Mouse (Mus musculus): Measurements from ENCODE around the gene Adprh. TPM values are rescaled to one million over a fixed set of nuclear protein-coding genes. Genes with fewer than 3 reads are reported as not detected.

The Adprh gene
- polyA plus RNA-seq, 1 experiment from 2014 or later = 125 TPM

GRCm38 (mm10) chr16:38468706-38469018, 16.2 kb upstream of the Adprh start:
- Histone ChIP-seq H3K4me3 (ENCODE audit: low read depth, low read length) (no peak overlapping the region), H3K27me3 (ENCODE audit: control insufficient read depth, insufficient read depth, low read length) (no peaks in the 10 kb centered on the region), H3K36me3 (ENCODE audit: control insufficient read depth, insufficient read depth, low read length) (no peaks in the 10 kb centered on the region), H3K9me3 (ENCODE audit: control insufficient read depth, low read length) (no peaks in the 10 kb centered on the region), H3K9ac (ENCODE audit: low read depth, low read length) (no peak overlapping the region), H3K4me2 (replicated peaks; ENCODE audit: low read depth, low read length) (no peak overlapping the region), H3K27ac (ENCODE audit: low read depth, low read length) (no peak overlapping the region), H3K4me1 (replicated peaks; ENCODE audit: control insufficient read depth, insufficient read depth, low read length) (no peaks in the 10 kb centered on the region)
- ATAC-seq (ENCODE audit: low FRiP score) (no peak), DNase-seq (ENCODE audit: low spot score) (no peak)
- WGBS = 37% methylated on average over 3 of the region's 3 CpGs

DNA sequence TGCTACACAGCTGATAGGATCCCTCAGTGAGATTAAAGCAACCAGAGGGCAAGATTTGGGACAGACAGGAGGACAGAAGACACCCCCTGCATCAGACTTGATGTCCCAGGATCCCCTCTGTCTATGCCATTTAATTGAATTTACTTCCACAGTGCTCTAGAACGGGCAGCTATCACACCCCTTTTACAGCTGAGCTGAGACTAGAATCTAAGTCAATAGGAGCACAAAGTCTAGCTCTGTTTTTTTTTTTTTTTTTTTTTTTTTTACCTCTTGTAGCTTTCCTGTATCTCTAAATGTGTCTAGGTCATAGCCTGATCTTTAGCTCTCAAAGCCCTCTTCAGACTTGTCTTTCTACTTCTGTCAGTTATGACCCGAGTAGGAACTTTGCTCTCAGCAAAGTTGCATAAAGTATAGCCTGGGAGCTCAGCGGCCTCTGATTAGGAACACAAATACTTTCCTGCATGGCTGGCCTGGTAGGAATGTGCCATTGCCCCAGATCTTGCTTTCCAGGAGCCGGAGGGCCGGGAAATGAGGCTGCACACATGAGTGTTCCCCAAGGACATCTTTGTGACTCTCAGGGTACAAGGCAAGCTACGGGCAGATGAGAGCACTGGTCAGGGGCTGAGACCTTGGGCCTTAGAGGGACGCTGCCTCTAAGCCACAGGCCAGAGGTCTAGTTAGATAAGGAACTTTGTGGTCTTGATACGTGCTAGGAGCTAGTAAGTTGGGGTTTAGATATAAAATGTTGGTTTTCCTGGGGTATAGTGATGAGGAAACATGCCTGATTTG, 15.6 kb upstream of the Adprh start:
- Histone ChIP-seq H3K27ac (ENCODE audit: low read depth, low read length) (no peak overlapping the region), H3K9ac (ENCODE audit: low read depth, low read length) (no peak overlapping the region), H3K4me1 (replicated peaks; ENCODE audit: control insufficient read depth, insufficient read depth, low read length) (no peaks in the 10 kb centered on the region), H3K36me3 (ENCODE audit: control insufficient read depth, insufficient read depth, low read length) (no peaks in the 10 kb centered on the region), H3K4me2 (replicated peaks; ENCODE audit: low read depth, low read length) (no peak overlapping the region), H3K9me3 (ENCODE audit: control insufficient read depth, low read length) (no peaks in the 10 kb centered on the region), H3K27me3 (ENCODE audit: control insufficient read depth, insufficient read depth, low read length) (no peaks in the 10 kb centered on the region), H3K4me3 (ENCODE audit: low read depth, low read length) (no peak overlapping the region)
- WGBS = 83% methylated on average over 8 of the region's 8 CpGs
- no peak for ATAC-seq (ENCODE audit: low FRiP score)
- no peak for DNase-seq (ENCODE audit: low spot score)

- no peaks in the 10 kb centered on the region for H3K4me1 ChIP-seq (replicated peaks; ENCODE audit: control insufficient read depth, insufficient read depth, low read length)
- H3K9ac ChIP-seq (ENCODE audit: low read depth, low read length) = no peak overlapping the region
- H3K36me3 ChIP-seq (ENCODE audit: control insufficient read depth, insufficient read depth, low read length) = no peaks in the 10 kb centered on the region
- no peak for ATAC-seq (ENCODE audit: low FRiP score)
- 93% methylated on average over 13 of the region's 13 CpGs for WGBS
- H3K27ac ChIP-seq (ENCODE audit: low read depth, low read length) = no peak overlapping the region
- DNase-seq (ENCODE audit: low spot score) = no peak
- H3K4me3 ChIP-seq (ENCODE audit: low read depth, low read length) = no peak overlapping the region
- no peaks in the 10 kb centered on the region for H3K9me3 ChIP-seq (ENCODE audit: control insufficient read depth, low read length)
- H3K27me3 ChIP-seq (ENCODE audit: control insufficient read depth, insufficient read depth, low read length) = no peaks in the 10 kb centered on the region
- no peak overlapping the region for H3K4me2 ChIP-seq (replicated peaks; ENCODE audit: low read depth, low read length)
Measured at GRCm38 (mm10) chr16:38467091-38467916, 14.8 kb upstream of the Adprh start.

DNA sequence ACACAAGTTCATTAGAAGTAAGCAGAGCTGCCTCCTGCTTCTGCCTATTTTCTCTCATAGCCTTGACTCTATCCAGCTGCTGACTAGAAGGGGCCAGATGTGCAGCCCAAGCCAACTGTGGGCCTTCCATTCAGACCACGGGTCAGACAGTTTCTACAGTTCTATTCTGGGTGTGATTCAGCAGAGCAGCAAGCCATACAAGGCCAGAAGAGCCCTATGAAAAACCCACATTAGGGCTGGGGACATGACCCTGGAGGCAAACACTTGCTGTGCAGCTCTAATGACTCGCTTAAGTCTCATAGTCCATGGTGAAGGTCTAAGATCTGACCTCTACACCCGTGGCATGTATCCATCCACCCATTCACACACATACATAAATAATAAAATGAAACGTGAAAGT, 13.6 kb upstream of the Adprh start:
- no peaks in the 10 kb centered on the region for H3K27me3 ChIP-seq (ENCODE audit: control insufficient read depth, insufficient read depth, low read length)
- no peak overlapping the region for H3K4me3 ChIP-seq (ENCODE audit: low read depth, low read length)
- 81% methylated on average over 4 of the region's 4 CpGs for WGBS
- no peaks in the 10 kb centered on the region for H3K4me1 ChIP-seq (replicated peaks; ENCODE audit: control insufficient read depth, insufficient read depth, low read length)
- ATAC-seq (ENCODE audit: low FRiP score) = no peak
- no peak overlapping the region for H3K9ac ChIP-seq (ENCODE audit: low read depth, low read length)
- H3K9me3 ChIP-seq (ENCODE audit: control insufficient read depth, low read length) = no peaks in the 10 kb centered on the region
- no peaks in the 10 kb centered on the region for H3K36me3 ChIP-seq (ENCODE audit: control insufficient read depth, insufficient read depth, low read length)
- H3K4me2 ChIP-seq (replicated peaks; ENCODE audit: low read depth, low read length) = no peak overlapping the region
- H3K27ac ChIP-seq (ENCODE audit: low read depth, low read length) = no peak overlapping the region
- no peak for DNase-seq (ENCODE audit: low spot score)

DNA sequence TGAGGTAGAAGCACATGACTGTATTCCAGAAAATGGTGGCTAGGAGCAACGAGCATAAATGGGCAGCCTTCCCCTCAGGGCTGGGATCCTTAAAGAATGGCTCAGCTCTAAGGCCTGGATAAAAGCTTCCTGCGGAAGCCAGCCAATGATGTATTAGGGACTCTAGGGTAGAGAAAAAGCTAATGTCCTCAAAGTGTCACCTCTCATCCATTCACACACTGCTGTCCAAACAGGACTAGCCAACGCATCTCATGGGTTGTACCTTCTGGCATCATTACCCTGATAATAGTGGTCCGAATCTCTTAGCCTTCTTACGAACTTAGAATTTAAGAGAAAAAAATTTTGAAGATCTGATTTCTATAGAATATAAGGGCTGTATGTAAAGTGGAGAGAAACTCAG, 10.8 kb upstream of the Adprh start:
- no peaks in the 10 kb centered on the region for H3K27me3 ChIP-seq (ENCODE audit: control insufficient read depth, insufficient read depth, low read length)
- no peaks in the 10 kb centered on the region for H3K9me3 ChIP-seq (ENCODE audit: control insufficient read depth, low read length)
- H3K4me2 ChIP-seq (replicated peaks; ENCODE audit: low read depth, low read length) = no peak overlapping the region
- no peaks in the 10 kb centered on the region for H3K36me3 ChIP-seq (ENCODE audit: control insufficient read depth, insufficient read depth, low read length)
- no peak for DNase-seq (ENCODE audit: low spot score)
- no peak overlapping the region for H3K9ac ChIP-seq (ENCODE audit: low read depth, low read length)
- H3K4me1 ChIP-seq (replicated peaks; ENCODE audit: control insufficient read depth, insufficient read depth, low read length) = no peaks in the 10 kb centered on the region
- H3K4me3 ChIP-seq (ENCODE audit: low read depth, low read length) = no peak overlapping the region
- no peak overlapping the region for H3K27ac ChIP-seq (ENCODE audit: low read depth, low read length)
- 87% methylated on average over 5 of the region's 5 CpGs for WGBS
- no peak for ATAC-seq (ENCODE audit: low FRiP score)

GRCm38 (mm10) chr16:38462161-38462560, 9.7 kb upstream of the Adprh start:
- DNase-seq (ENCODE audit: low spot score) = no peak
- Histone ChIP-seq H3K36me3 (ENCODE audit: control insufficient read depth, insufficient read depth, low read length) (no peaks in the 10 kb centered on the region), H3K4me2 (replicated peaks; ENCODE audit: low read depth, low read length) (no peak overlapping the region), H3K9ac (ENCODE audit: low read depth, low read length) (no peak overlapping the region), H3K4me1 (replicated peaks; ENCODE audit: control insufficient read depth, insufficient read depth, low read length) (no peaks in the 10 kb centered on the region), H3K27me3 (ENCODE audit: control insufficient read depth, insufficient read depth, low read length) (no peaks in the 10 kb centered on the region), H3K27ac (ENCODE audit: low read depth, low read length) (no peak overlapping the region), H3K9me3 (ENCODE audit: control insufficient read depth, low read length) (no peaks in the 10 kb centered on the region), H3K4me3 (ENCODE audit: low read depth, low read length) (no peak overlapping the region)
- 85% methylated on average over 7 of the region's 7 CpGs for WGBS
- ATAC-seq (ENCODE audit: low FRiP score) = no peak

GRCm38 (mm10) chr16:38461749-38462148, 9.2 kb upstream of the Adprh start:
- H3K4me2 ChIP-seq (replicated peaks; ENCODE audit: low read depth, low read length) = no peak overlapping the region
- no peaks in the 10 kb centered on the region for H3K27me3 ChIP-seq (ENCODE audit: control insufficient read depth, insufficient read depth, low read length)
- H3K36me3 ChIP-seq (ENCODE audit: control insufficient read depth, insufficient read depth, low read length) = no peaks in the 10 kb centered on the region
- H3K9ac ChIP-seq (ENCODE audit: low read depth, low read length) = no peak overlapping the region
- no peak overlapping the region for H3K4me3 ChIP-seq (ENCODE audit: low read depth, low read length)
- no peaks in the 10 kb centered on the region for H3K4me1 ChIP-seq (replicated peaks; ENCODE audit: control insufficient read depth, insufficient read depth, low read length)
- no peaks in the 10 kb centered on the region for H3K9me3 ChIP-seq (ENCODE audit: control insufficient read depth, low read length)
- no peak for ATAC-seq (ENCODE audit: low FRiP score)
- DNase-seq (ENCODE audit: low spot score) = no peak
- H3K27ac ChIP-seq (ENCODE audit: low read depth, low read length) = no peak overlapping the region
- WGBS = 86% methylated on average over 8 of the region's 8 CpGs

GRCm38 (mm10) chr16:38459990-38460389, 7.5 kb upstream of the Adprh start:
- ATAC-seq (ENCODE audit: low FRiP score) = no peak
- Histone ChIP-seq H3K4me1 (replicated peaks; ENCODE audit: control insufficient read depth, insufficient read depth, low read length) (no peaks in the 10 kb centered on the region), H3K4me3 (ENCODE audit: low read depth, low read length) (no peak overlapping the region), H3K4me2 (replicated peaks; ENCODE audit: low read depth, low read length) (no peak overlapping the region), H3K27ac (ENCODE audit: low read depth, low read length) (no peak overlapping the region), H3K9me3 (ENCODE audit: control insufficient read depth, low read length) (no peaks in the 10 kb centered on the region), H3K9ac (ENCODE audit: low read depth, low read length) (no peak overlapping the region), H3K27me3 (ENCODE audit: control insufficient read depth, insufficient read depth, low read length) (no peaks in the 10 kb centered on the region), H3K36me3 (ENCODE audit: control insufficient read depth, insufficient read depth, low read length) (no peaks in the 10 kb centered on the region)
- 92% methylated on average over 4 of the region's 4 CpGs for WGBS
- no peak for DNase-seq (ENCODE audit: low spot score)
